Mouse (Mus musculus) kidney, postnatal 0 days (tissue): Measurements from ENCODE around the gene Mb21d2. TPM values are rescaled to one million over a fixed set of nuclear protein-coding genes. Genes with fewer than 3 reads are reported as not detected.
A peak's percentile ranks its signal among the peaks of the same experiment; 100 is the strongest.

Experiments used
- ATAC-seq: fragments of 200-750 bp; cut with Nextera tagmentation; replicated peaks from 2 replicates; pipeline ENCODE4 v1.8.0; 2017; ENCODE audit warnings: low read depth, moderate number of reproducible peaks, moderate TSS enrichment, moderate library complexity; ENCODE audit not compliant: low FRiP score
- DNase-seq: peaks from one replicate; pipeline ENCODE4 v3.0.0-alpha.2; 2016; ENCODE audit warnings: low spot score
- H3K27ac ChIP-seq: fragments of 300-500 bp; sonication (generic); 2 replicates; pipeline ENCODE4 v1.5.1; 2014; ENCODE audit warnings: mild to moderate bottlenecking
- H3K27me3 ChIP-seq: fragments of 300-500 bp; sonication (generic); 2 replicates; pipeline ENCODE4 v1.6.1; 2014; ENCODE audit warnings: low read length, mixed read lengths; ENCODE audit not compliant: insufficient read depth
- H3K36me3 ChIP-seq: fragments of 300-500 bp; sonication (generic); 2 replicates; pipeline ENCODE4 v1.6.1; 2014; ENCODE audit warnings: low read length, mixed read lengths; ENCODE audit not compliant: insufficient read depth
- H3K4me1 ChIP-seq: fragments of 300-500 bp; sonication (generic); replicated peaks from 2 replicates; pipeline ENCODE4 v1.6.1; 2014; ENCODE audit warnings: antibody characterized with exemption, low read length, mixed read lengths; ENCODE audit not compliant: insufficient read depth
- H3K4me2 ChIP-seq: fragments of 300-500 bp; sonication (generic); 2 replicates; pipeline ENCODE4 v1.6.1; 2014; ENCODE audit warnings: mild to moderate bottlenecking, low read length, moderate library complexity, mixed read lengths
- H3K4me3 ChIP-seq: fragments of 300-500 bp; sonication (generic); replicated peaks from 2 replicates; pipeline ENCODE4 v1.5.1; 2014; ENCODE audit warnings: low read depth, low read length
- H3K9ac ChIP-seq: fragments of 300-500 bp; sonication (generic); 2 replicates; pipeline ENCODE4 v1.6.1; 2014; ENCODE audit warnings: low read depth, low read length
- H3K9me3 ChIP-seq: fragments of 300-500 bp; sonication (generic); replicated peaks from 2 replicates; pipeline ENCODE4 v1.6.1; 2016; ENCODE audit warnings: low read length, inconsistent platforms, mixed read lengths
- CTCF ChIP-seq: IDR thresholded peaks from 2 replicates; pipeline ENCODE4 v1.5.1; 2016; ENCODE audit warnings: antibody characterized with exemption, low read depth, mild to moderate bottlenecking, moderate library complexity
- WGBS: fragments of 180-500 bp; shearing (Covaris S2); extraction: QIAGEN DNeasy Blood & Tissue Kit; methylation state at CpG from one replicate; pipeline ENCODE4 v1.1.7; 2014; 5-methylcytosine and 5-hydroxymethylcytosine counted together
- polyA plus RNA-seq: library from polyadenylated mRNA; unstranded; fragments of >200 nt; fragmentation: Nextera tagmentation; extraction: Ambion mirVana; gene quantifications from 2 replicates; pipeline ENCODE4 v1.2.1, GENCODE M21; 2015

Mb21d2 gene
- polyA plus RNA-seq, 1 experiment from 2014 or later = 6.9 TPM

DNA sequence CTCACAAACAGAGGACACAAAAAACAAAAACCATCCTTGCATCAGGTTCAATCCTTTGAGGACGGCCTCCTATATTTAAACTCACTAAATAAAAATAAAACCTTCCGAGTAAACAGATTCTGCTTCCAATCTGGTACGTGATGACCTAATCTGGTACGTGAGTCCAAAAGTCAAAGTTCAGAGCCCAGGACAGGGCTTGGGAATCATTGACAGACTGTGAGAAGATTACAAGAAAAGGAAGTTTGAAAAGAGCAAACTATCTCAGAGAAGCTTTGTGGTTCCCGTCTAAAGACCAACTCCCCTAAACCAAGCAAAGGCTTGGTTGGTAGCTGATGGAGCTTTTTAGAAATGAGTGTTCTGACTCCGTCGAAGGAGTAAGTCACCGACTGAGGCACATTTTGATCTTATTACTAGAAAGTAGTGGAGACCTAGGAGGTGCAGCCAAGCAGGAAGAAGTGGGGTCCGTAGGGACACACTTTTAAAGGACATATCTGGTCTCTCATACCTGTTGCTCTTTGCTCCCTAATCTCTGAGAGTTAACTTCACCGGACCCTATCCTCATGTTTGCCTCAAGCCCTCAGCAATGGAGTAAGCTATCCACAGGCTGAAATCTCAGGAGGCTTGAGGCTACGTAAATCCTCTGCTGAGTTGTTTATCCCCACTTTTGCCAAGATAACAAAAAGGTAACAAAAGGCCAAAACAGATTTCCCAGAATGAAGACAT lies 23.7 kb downstream of the Mb21d2 start:
- peak; percentile 80 for ATAC-seq
- Histone ChIP-seq H3K4me3 (no peak overlapping the region), H3K4me1 (0 out of 2 replicates have a peak, but pooled peaks cover 3% of the 10 kb centered on the region), H3K9ac (no peak overlapping the region), H3K36me3 (no peaks in the 10 kb centered on the region), H3K9me3 (no peaks in the 10 kb centered on the region), H3K27me3 (no peaks in the 10 kb centered on the region), H3K4me2 (no peak overlapping the region), H3K27ac (peak overlapping the region; percentile 28; the same call in 1 of the 2 replicates)
- TF ChIP-seq CTCF = no peak
- WGBS = 76% methylated on average over 11 of the region's 11 CpGs
- no peak for DNase-seq

DNA sequence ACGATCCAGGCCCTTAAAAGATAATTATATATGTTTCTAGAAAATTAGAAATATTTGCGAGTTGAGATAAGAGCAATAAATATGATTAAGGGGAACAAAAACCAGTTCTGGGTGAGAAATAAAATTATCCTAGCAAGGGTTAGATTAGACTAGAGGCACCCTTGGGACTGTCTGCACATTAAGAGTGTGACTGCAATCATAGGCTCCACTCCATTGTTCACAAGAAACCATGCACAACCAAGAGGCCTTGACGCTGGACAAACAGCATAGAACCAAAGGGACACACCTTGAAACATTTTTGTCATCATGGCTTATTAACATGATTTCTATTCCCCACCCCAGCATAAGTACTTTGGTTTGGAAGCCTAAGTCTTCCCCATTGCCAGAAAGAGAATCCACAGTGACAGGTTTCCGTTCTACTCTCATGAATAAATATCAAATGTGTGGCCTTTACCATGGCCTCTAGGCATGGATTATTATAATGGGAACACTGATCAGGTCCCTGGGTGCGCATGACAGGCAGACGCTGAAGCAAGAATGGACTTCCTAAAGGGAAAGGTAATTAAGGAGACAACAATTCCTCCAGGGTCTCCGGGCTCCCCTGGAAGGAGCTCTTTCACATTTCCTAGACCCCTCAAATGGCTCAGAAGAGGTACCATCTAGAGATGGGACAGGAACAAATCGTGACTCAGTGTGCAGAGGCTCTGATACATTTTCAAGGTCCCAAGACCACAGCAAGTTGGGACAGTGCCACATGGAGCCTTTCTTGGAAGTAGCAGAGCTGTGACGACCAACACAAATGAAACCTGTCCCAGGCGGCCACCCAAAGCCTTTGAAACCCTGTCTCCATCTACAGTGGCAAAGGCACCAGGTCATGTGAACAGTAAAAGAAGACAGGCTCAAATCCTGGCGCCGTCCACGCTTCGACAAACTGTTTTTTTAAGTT lies 26.6 kb downstream of the Mb21d2 start:
- no peak overlapping the region for H3K27ac ChIP-seq
- H3K27me3 ChIP-seq = no peaks in the 10 kb centered on the region
- WGBS = 79% methylated on average over 14 of the region's 14 CpGs
- H3K36me3 ChIP-seq = no peaks in the 10 kb centered on the region
- DNase-seq (no peak), ATAC-seq (no peak)
- H3K9ac ChIP-seq = no peak overlapping the region
- H3K4me1 ChIP-seq = peaks cover 14% of the 10 kb centered on the region; the same call in 1 of the 2 replicates
- no peak overlapping the region for H3K4me2 ChIP-seq
- no peak overlapping the region for H3K4me3 ChIP-seq
- TF ChIP-seq CTCF = no peak
- H3K9me3 ChIP-seq = no peaks in the 10 kb centered on the region

DNA sequence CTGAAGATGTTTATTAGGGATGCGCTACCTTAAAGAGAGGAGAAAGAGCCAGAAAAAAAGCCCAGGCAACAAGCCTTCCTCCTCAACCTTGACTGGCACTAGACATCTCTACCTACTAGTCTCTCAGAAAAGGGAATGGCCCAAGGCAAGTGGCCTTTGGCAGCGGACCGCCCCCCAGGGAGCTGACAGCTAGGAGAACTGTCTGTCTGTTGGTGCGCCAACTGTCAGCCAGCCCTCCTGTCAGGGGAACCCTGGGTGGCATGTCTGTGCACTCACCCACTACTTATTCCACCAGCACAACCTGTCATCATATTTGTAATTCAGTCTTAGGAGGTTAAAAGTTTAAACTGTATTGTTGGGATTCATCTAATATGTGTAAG lies 30.3 kb downstream of the Mb21d2 start:
- Histone ChIP-seq H3K9ac (no peak overlapping the region), H3K36me3 (no peaks in the 10 kb centered on the region), H3K27ac (no peak overlapping the region), H3K4me3 (no peak overlapping the region), H3K4me1 (peaks cover 11% of the 10 kb centered on the region; the same call in 1 of the 2 replicates), H3K4me2 (no peak overlapping the region), H3K9me3 (no peaks in the 10 kb centered on the region), H3K27me3 (no peaks in the 10 kb centered on the region)
- no peak for DNase-seq
- TF ChIP-seq CTCF = no peak
- 75% methylated on average over 4 of the region's 4 CpGs for WGBS
- ATAC-seq = no peak

DNA sequence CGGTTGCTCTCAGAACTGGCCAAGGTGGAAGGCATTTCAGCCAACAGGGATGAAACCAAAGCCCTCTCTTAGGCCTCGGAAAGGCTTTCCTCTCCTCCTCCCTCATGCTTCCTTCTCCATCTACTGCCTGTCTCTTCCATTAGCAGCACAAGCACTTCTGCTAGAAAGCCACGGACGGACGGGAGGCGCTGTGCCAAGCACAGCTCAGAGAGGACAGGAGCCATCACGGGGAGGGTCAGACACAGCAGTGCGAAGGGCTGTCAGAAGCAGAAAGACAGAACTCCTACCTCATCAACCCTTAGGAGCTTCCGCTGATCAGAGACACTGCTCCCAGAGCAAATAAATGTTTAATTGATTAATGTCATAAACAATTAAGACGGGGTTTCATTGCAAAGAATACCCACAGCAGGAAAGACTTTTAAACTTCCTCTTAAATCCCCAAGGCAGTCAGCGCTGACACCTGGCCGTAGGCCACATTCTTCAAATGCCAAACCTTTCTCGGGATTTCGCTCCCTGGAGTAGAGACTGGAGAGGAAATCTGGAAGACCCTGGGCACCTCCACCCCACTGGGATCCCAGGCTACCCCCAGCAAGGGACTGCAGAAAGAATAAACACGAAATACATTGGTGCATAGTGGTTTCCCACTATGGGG lies 30.8 kb downstream of the Mb21d2 start:
- Histone ChIP-seq H3K4me3 (no peak overlapping the region), H3K27ac (no peak overlapping the region), H3K36me3 (no peaks in the 10 kb centered on the region), H3K27me3 (no peaks in the 10 kb centered on the region), H3K9ac (no peak overlapping the region), H3K4me2 (peak overlapping the region; percentile 5; the same call in 1 of the 2 replicates), H3K9me3 (no peaks in the 10 kb centered on the region), H3K4me1 (peaks cover 11% of the 10 kb centered on the region; the same call in 1 of the 2 replicates)
- peak; percentile 72 for DNase-seq
- peak; percentile 44; the same call in 1 of the 2 replicates for TF ChIP-seq CTCF
- ATAC-seq = peak; percentile 29; the same call in 1 of the 2 replicates
- 22% methylated on average over 15 of the region's 15 CpGs for WGBS

DNA sequence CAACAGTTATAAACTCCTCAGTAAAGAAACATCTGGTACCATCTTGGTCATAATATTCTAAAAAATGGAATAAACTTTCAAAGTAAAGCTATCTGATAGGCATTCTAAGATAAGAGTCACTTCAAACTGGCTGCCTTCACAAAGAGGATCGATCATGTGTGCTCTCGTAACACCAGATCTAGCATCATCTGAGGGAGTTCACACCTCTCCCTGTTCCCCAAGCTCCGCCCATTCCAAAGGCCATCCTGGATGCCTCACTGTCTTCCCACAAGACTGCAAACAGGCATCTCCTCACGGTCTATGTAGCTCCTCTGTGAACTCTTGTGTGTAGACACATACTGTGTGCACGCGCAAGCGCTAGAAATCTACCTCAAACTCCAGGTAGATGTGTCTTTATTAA lies 32.9 kb downstream of the Mb21d2 start:
- no peaks in the 10 kb centered on the region for H3K36me3 ChIP-seq

DNA sequence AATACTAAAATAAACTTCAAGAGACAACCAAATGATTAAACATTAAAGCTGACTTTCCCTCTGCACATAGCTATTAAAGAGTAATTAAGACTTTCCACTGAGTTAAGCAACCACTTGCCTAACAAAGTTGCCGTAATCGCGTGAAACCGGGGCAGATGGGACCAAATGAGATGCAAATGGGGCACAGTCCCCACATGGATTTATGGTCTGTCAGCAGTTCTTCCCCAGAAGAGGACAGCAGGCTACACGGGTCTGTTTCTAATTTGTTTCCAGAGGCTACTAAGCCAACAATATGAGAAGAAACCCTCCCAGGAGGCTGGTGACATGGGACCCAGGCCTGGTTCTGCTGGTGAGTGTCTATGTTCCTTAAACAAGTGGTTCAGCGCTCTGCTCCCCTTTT lies 34.6 kb downstream of the Mb21d2 start:
- H3K9ac ChIP-seq = no peak overlapping the region
- no peak overlapping the region for H3K27ac ChIP-seq
- 50% methylated on average over 6 of the region's 6 CpGs for WGBS
- H3K4me2 ChIP-seq = no peak overlapping the region
- H3K36me3 ChIP-seq = no peaks in the 10 kb centered on the region
- DNase-seq (no peak), ATAC-seq (no peak)
- H3K4me1 ChIP-seq = peaks cover 11% of the 10 kb centered on the region; the same call in 1 of the 2 replicates
- no peaks in the 10 kb centered on the region for H3K27me3 ChIP-seq
- no peak overlapping the region for H3K4me3 ChIP-seq
- H3K9me3 ChIP-seq = no peaks in the 10 kb centered on the region
- TF ChIP-seq CTCF = no peak

More for the DNA sequence above, 32.9 kb downstream of the Mb21d2 start:
- ATAC-seq = no peak
- WGBS = 94% methylated on average over 7 of the region's 7 CpGs
- TF ChIP-seq CTCF = no peak
- Histone ChIP-seq H3K4me3 (no peak overlapping the region), H3K27ac (no peak overlapping the region), H3K9me3 (no peaks in the 10 kb centered on the region), H3K9ac (no peak overlapping the region), H3K27me3 (no peaks in the 10 kb centered on the region), H3K4me2 (no peak overlapping the region), H3K4me1 (peaks cover 11% of the 10 kb centered on the region; the same call in 1 of the 2 replicates)
- DNase-seq = no peak
